Mouse (Mus musculus) kidney, adult 2 months (tissue): ENCODE measurements around the gene Dpy19l1.
A peak's percentile ranks its signal among the peaks of the same experiment; 100 is the strongest.

Experiments
- CTCF ChIP-seq: fragments of 200-500 bp; conservative IDR thresholded peaks from 2 replicates; pipeline ENCODE4 v1.5.1; 2011; ENCODE audit warnings: low read depth, mild to moderate bottlenecking, control low read depth, low read length, moderate library complexity, mixed read lengths; ENCODE audit not compliant: insufficient read depth, insufficient read length
- POLR2A ChIP-seq: fragments of 200-500 bp; IDR thresholded peaks from one replicate; pipeline ENCODE4 v1.6.1; 2011; ENCODE audit warnings: low read depth, low read length, control low read depth

DNA sequence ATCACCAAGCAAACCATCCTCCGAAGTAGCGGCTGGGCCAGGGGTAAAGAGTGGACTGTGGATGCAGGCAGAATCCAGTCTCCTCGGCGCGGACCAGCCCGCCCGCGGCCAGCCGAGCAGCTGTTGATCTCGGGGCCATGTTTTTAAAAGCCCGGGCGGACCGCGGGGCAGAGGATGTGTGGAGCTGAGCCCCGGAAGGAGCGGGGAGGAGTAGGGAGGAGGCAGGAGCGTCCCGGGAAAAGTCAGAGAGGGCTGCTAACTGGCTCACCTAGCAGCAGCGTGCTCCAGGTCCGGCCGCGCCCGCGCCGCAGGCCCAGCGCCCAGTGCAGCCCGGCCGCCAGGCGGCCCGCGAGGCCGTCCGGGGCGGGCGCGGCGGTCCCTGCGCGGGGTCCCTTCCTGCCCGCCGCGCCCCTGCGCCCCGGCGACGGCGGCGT, 352 bp downstream of the Dpy19l1 start:
- TF ChIP-seq POLR2A (no peak), CTCF (0 out of 2 replicates have a peak, but pooled peaks have one; percentile 13)
